Mouse (Mus musculus): ENCODE measurements around the gene 4930469K13Rik. TPM values are rescaled to one million over a fixed set of nuclear protein-coding genes. Genes with fewer than 3 reads are reported as not detected.

Gene 4930469K13Rik
- polyA plus RNA-seq, 1 experiment from 2014 or later, result 20.7 TPM

DNA sequence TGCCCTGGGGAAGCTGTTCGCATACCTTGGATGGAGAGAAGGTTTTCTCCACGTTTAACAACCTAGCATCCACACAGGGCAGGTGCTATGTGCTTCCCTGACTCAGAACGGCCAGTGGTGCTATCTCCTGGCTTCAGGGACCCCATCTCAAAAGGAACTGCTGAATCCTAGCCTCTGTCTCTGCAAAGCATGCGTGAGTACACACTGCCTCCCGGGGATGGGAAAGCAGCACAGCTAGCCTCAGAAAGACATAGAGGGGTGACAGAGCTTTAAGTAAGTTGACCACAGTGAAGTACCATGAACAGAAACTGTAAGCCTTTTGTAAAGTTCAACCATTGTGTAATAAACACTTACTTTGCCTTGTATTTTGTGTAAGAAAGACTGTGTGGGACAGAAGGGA, 104.9 kb downstream of the 4930469K13Rik start:
- Histone ChIP-seq H3K27ac (no peak overlapping the region), H3K9ac (no peak overlapping the region), H3K36me3 (no peaks in the 10 kb centered on the region), H3K27me3 (no peaks in the 10 kb centered on the region), H3K9me3 (no peaks in the 10 kb centered on the region), H3K4me3 (no peak overlapping the region), H3K4me1 (replicated peaks) (peaks cover 25% of the 10 kb centered on the region), H3K4me2 (no peak overlapping the region)
- no peak; the same call in 1 of the 2 replicates for ATAC-seq (ENCODE audit: low FRiP score)
- WGBS, result 64% methylated on average over 5 of the region's 5 CpGs

DNA sequence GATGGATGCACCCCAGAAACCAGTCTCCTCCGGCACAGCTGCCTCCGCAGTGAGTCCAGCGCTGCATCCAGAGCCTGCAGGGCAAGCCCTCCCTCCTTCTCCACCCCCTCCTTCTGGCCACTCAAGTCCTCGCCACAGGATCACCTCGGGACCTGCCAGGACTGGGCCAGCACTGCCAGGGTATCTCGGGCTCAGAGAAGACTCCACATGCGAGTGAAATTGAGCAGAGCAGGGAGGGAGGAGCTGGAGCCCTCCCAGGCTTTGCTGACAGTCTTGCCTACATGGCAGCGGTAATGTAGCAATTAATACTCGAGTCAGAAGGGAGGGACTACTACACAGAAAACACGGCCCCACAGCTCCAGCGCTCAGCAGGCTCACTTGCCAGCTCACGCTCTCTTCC, 105.4 kb downstream of the 4930469K13Rik start, which contains the start of gene Kcnip1:
Gene Kcnip1 (minus strand): TSS at position 215 of the 400 bp plus-strand sequence.
- WGBS, result 25% methylated on average over 12 of the region's 12 CpGs
- Histone ChIP-seq H3K4me1 (replicated peaks) (peaks cover 22% of the 10 kb centered on the region), H3K4me2 (peak within 1 kb of the TSS; percentile 35), H3K9me3 (no peaks in the 10 kb centered on the region), H3K4me3 (no peak within 1 kb of the TSS), H3K27ac (peak within 1 kb of the TSS; percentile 41; the same call in 1 of the 2 replicates), H3K36me3 (no peaks in the 10 kb centered on the region), H3K9ac (peak within 1 kb of the TSS; percentile 43; the same call in 1 of the 2 replicates), H3K27me3 (no peaks in the 10 kb centered on the region)
- peak; percentile 40 for ATAC-seq (ENCODE audit: low FRiP score)

DNA sequence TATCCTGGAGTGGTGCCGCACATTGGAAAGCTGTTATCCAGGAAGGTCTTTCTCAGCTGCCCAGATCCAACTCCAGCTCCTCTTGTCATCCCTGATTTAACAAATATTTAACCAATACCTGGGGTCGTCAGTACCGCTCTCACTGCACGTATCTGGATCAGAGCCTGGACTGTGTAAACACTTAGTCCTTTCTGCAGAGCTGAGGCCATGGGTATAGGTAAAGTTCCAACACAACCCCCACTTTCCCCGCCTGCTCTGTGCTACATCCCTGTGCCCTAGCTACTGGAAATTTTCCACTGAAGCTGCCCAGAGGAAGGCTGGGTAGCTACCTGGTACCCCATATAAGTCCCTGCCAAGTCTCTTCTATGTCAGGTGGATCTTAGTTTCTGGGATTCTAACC, 108.4 kb downstream of the 4930469K13Rik start:
- no peak overlapping the region for H3K4me3 ChIP-seq
- WGBS, result 86% methylated on average over 5 of the region's 5 CpGs
- H3K9ac ChIP-seq, result no peak overlapping the region
- no peaks in the 10 kb centered on the region for H3K9me3 ChIP-seq
- H3K36me3 ChIP-seq, result no peaks in the 10 kb centered on the region
- H3K27ac ChIP-seq, result no peak overlapping the region
- H3K27me3 ChIP-seq, result no peaks in the 10 kb centered on the region
- ATAC-seq (ENCODE audit: low FRiP score), result no peak
- peaks cover 22% of the 10 kb centered on the region for H3K4me1 ChIP-seq (replicated peaks)
- H3K4me2 ChIP-seq, result no peak overlapping the region

DNA sequence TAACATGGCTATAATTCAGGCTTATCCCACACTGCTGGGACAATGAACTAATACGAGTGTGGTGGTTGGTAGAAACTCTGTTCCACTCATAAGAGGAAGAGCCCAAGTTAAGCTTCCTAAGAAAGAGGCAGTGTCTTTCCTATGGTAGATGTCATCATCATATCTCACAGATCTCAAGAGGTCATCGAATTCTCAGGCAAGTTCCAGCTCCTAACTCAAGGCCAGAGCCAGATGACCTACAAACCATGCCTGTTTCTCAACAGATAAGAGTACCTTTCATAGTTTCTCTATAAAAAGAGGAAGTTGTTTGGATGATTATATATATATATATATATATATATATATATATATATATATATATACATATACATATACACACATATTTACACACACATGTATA, 111.8 kb downstream of the 4930469K13Rik start:
- ATAC-seq (ENCODE audit: low FRiP score), result no peak
- Histone ChIP-seq H3K4me2 (no peak overlapping the region), H3K27me3 (no peaks in the 10 kb centered on the region), H3K36me3 (no peaks in the 10 kb centered on the region), H3K9me3 (no peaks in the 10 kb centered on the region), H3K27ac (no peak overlapping the region), H3K4me1 (replicated peaks) (no peaks in the 10 kb centered on the region), H3K4me3 (no peak overlapping the region), H3K9ac (no peak overlapping the region)
- 89% methylated on average over 2 of the region's 2 CpGs for WGBS

DNA sequence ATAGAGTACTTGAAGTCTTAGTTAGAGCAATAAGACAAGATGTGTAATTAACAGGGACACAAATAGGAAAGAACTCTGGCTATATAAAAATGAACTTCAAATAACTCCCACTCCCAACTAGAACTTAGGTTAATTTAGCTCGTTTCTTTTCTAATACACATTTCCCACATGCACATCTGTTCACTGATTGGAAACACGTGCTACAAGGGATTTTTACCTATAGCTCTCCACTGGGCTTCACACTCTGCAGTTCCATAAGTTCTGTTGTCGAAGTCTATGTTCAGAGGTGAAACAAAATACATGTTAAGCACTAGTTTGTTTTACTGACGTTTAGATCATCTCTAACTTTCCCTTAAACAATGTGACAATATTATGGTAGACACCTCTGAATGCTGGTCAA, 118.2 kb downstream of the 4930469K13Rik start:
- no peak overlapping the region for H3K9ac ChIP-seq
- ATAC-seq (ENCODE audit: low FRiP score), result no peak
- WGBS, result 79% methylated on average over 4 of the region's 4 CpGs

DNA sequence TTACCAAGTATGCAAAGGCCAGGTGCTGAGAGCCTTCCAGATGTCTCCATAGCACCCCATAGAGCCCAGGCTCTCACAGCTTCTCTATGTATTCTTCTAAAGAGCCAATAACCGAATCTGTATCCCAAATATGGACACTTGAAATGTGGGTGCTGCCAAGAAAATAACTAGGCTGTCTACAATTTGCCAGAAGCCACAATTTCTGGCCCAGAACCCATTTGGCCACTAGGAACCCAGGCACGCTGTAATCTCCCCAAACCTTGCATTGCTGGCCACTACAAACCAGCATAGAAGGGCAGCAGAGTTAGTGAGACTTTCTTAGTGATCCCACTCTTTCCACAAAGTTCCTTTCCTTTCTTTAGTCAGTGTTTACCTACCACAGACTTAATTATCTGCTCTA, 123.2 kb downstream of the 4930469K13Rik start:
- Histone ChIP-seq H3K9me3 (no peaks in the 10 kb centered on the region), H3K27me3 (0 out of 2 replicates have a peak, but pooled peaks cover 3% of the 10 kb centered on the region), H3K4me1 (replicated peaks) (0 out of 2 replicates have a peak, but pooled peaks cover 2% of the 10 kb centered on the region), H3K4me2 (no peak overlapping the region), H3K9ac (no peak overlapping the region), H3K4me3 (no peak overlapping the region), H3K36me3 (no peaks in the 10 kb centered on the region), H3K27ac (no peak overlapping the region)
- 90% methylated on average over 2 of the region's 2 CpGs for WGBS
- no peak for ATAC-seq (ENCODE audit: low FRiP score)

More for the DNA sequence above, 118.2 kb downstream of the 4930469K13Rik start:
- Histone ChIP-seq H3K9me3 (no peaks in the 10 kb centered on the region), H3K4me1 (replicated peaks) (no peaks in the 10 kb centered on the region), H3K27ac (no peak overlapping the region), H3K27me3 (0 out of 2 replicates have a peak, but pooled peaks cover 2% of the 10 kb centered on the region), H3K4me3 (no peak overlapping the region), H3K4me2 (no peak overlapping the region), H3K36me3 (no peaks in the 10 kb centered on the region)

DNA sequence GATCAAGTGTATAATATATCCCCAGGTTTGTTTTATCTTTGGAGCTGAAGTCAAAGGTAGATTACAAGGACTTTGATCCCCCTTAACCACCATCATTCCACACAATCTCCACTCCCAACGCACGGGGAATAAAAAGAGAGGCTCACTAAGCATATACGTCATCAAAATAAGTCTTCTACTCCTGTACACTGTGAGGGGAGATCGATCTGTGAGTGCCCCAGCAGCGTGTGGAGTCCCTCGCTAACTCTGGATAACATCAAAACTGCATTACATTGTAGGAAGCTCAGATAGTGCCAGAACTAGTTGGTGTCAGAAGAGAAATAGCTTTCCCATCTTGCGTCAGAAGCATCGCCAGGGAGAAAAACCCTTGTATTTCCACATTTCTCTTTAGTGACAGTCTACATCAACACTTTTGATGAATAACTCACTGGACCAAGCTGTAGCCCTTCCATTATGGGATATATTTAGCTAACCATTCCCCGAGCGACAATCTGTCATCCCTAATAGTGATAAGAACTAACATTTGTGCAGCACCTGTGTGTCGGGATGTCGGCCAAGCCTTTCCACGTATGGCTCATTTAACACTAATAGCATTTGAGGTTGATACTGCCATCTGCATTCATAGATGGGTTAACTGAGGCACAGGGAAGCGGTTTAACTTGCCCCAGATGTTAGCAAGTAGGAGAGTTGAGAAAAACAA, 123.9 kb downstream of the 4930469K13Rik start:
- Histone ChIP-seq H3K36me3 (no peaks in the 10 kb centered on the region), H3K27ac (no peak overlapping the region), H3K9me3 (no peaks in the 10 kb centered on the region), H3K4me1 (replicated peaks) (0 out of 2 replicates have a peak, but pooled peaks cover 2% of the 10 kb centered on the region), H3K4me2 (no peak overlapping the region), H3K27me3 (0 out of 2 replicates have a peak, but pooled peaks cover 4% of the 10 kb centered on the region), H3K4me3 (no peak overlapping the region), H3K9ac (no peak overlapping the region)
- WGBS, result 76% methylated on average over 14 of the region's 14 CpGs
- no peak for ATAC-seq (ENCODE audit: low FRiP score)

DNA sequence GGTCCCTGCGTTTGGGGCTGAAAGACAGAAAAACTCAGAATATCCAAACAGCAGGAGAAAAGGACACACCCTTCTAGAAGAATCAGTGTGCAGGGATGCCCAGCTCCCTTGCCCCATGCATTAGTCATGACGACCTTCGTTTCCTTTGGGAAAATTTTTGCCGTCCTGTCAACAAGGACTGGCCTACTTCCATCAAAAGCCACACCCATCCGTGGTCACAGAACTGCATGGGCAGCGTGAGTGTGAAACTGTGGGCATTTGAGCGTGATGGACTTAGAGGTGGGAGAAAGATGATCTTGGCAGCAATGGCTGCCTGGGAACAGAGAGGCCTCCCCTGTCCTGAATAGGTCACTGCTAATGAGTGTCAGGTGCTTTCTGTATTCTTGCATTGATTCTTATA, 126.2 kb downstream of the 4930469K13Rik start:
- H3K27me3 ChIP-seq, result 0 out of 2 replicates have a peak, but pooled peaks cover 4% of the 10 kb centered on the region
- no peaks in the 10 kb centered on the region for H3K9me3 ChIP-seq
- 88% methylated on average over 7 of the region's 7 CpGs for WGBS
- H3K36me3 ChIP-seq, result no peaks in the 10 kb centered on the region
- no peak overlapping the region for H3K9ac ChIP-seq
- no peak overlapping the region for H3K27ac ChIP-seq
- no peak overlapping the region for H3K4me3 ChIP-seq
- 0 out of 2 replicates have a peak, but pooled peaks cover 2% of the 10 kb centered on the region for H3K4me1 ChIP-seq (replicated peaks)
- ATAC-seq (ENCODE audit: low FRiP score), result no peak
- H3K4me2 ChIP-seq, result no peak overlapping the region

DNA sequence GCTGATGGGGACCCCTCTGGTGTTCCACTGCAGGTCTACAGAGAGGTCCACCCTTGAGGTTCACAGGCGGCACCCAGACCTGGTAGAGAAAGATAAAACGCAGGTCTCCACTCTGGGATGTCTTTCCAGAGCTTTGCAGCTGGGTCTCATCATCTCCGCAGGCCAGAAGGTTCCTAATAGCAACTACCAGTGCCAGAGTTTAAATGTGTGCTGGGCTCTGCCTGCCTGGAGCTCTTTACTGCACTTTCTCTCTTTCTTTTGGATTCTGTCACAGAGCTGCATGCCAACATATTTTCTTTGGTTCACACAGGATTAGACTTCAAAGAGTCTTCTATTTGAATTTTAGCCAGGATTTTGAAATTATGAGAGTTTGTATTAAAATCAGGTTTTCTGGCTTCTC, 129.2 kb downstream of the 4930469K13Rik start:
- 0 out of 2 replicates have a peak, but pooled peaks cover 4% of the 10 kb centered on the region for H3K27me3 ChIP-seq
- ATAC-seq (ENCODE audit: low FRiP score), result no peak
- H3K27ac ChIP-seq, result no peak overlapping the region
- WGBS, result 86% methylated on average over 3 of the region's 3 CpGs
- no peaks in the 10 kb centered on the region for H3K36me3 ChIP-seq
- H3K9me3 ChIP-seq, result no peaks in the 10 kb centered on the region
- H3K4me2 ChIP-seq, result no peak overlapping the region
- H3K4me3 ChIP-seq, result no peak overlapping the region
- 0 out of 2 replicates have a peak, but pooled peaks cover 4% of the 10 kb centered on the region for H3K4me1 ChIP-seq (replicated peaks)
- H3K9ac ChIP-seq, result no peak overlapping the region

DNA sequence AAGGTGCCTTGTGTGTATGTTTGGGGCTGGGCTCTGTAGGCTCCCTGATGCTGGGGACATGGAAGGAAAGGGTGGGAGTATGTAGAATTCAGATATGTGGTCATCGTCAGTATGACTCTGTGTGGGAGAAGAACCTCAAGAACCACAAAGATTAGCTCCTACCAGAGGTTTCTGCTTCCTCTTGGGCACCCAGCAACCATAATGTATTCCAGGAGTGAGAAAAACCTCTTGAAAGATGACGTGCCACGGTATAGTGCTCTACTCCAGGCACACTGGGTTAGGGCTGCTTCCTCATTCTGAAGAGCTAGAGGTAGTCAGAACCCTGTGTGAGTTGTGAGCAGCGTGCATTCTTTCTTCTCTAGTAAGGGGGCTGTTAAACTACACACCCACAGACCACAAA, 130.6 kb downstream of the 4930469K13Rik start:
- WGBS, result 79% methylated on average over 4 of the region's 4 CpGs
- no peaks in the 10 kb centered on the region for H3K9me3 ChIP-seq
- H3K27me3 ChIP-seq, result 0 out of 2 replicates have a peak, but pooled peaks cover 4% of the 10 kb centered on the region
- peaks cover 12% of the 10 kb centered on the region; the same call in 1 of the 2 replicates for H3K4me1 ChIP-seq (replicated peaks)
- ATAC-seq (ENCODE audit: low FRiP score), result no peak
- H3K27ac ChIP-seq, result no peak overlapping the region
- H3K4me3 ChIP-seq, result no peak overlapping the region
- no peak overlapping the region for H3K9ac ChIP-seq
- no peaks in the 10 kb centered on the region for H3K36me3 ChIP-seq
- no peak overlapping the region for H3K4me2 ChIP-seq

DNA sequence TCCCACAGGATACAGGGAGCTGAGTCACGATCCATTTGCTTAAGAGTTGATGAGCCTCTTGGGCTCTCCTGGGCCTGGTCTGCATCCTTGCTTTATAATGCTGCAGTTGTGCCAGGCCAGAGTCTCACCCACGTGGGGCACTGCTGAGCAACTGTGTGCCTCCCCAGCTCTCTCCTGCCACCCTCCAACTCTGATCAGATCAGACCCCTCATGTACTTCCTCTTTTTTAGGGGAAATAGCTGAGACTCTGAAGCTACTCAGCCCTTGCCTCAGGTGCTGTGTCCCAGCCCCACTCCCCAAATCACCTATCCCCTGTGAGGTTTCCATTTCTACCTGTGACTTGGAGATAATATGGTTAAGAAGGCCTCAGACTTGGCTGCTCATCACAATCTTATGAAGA, 133.0 kb downstream of the 4930469K13Rik start:
- Histone ChIP-seq H3K4me1 (replicated peaks) (peaks cover 12% of the 10 kb centered on the region; the same call in 1 of the 2 replicates), H3K27me3 (0 out of 2 replicates have a peak, but pooled peaks cover 4% of the 10 kb centered on the region), H3K4me3 (no peak overlapping the region), H3K9ac (no peak overlapping the region), H3K36me3 (no peaks in the 10 kb centered on the region), H3K9me3 (no peaks in the 10 kb centered on the region), H3K4me2 (no peak overlapping the region), H3K27ac (no peak overlapping the region)
- ATAC-seq (ENCODE audit: low FRiP score), result no peak
- 46% methylated on average over 2 of the region's 2 CpGs for WGBS

DNA sequence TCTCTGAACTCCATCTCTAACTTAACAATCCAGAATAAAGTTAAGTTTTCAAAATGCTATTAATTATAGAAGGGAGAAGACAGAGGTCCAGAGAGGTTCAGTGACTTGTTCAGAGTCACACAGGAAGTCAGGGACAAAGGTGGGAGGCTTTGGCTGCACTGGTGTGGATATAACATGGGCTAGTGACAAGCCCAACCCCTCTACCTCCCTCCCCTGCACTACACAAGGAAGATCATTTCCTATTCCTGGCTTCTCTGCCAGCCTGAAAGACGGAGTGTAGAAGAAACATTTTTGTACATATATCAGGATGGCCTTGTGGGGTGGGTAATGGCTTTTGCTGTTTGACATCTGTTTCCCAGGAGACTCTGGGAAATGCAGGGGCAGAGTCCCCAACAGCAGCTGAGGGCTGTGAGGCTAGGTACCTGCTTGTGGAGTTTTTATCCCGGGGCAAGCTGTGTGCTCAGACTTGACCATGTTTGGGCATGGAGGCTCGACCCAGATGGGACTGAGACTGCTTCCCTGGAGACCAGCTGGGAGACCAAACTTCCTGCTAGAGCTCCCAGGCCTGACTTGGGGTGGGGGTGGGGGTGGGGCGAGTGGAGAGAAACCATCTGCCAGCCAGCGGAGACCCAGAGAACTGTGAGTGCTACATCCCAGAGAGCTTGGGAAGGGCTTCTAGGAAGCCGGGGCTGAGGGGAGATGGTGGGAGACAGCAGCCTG, 135.5 kb downstream of the 4930469K13Rik start, which contains the start of gene Kcnmb1:
Gene Kcnmb1 (plus strand): TSS at position 326 of the 720 bp plus-strand sequence.
- Histone ChIP-seq H3K9ac (no peak within 1 kb of the TSS), H3K4me1 (replicated peaks) (peaks cover 12% of the 10 kb centered on the region; the same call in 1 of the 2 replicates), H3K9me3 (no peaks in the 10 kb centered on the region), H3K4me3 (no peak within 1 kb of the TSS), H3K4me2 (no peak within 1 kb of the TSS), H3K27ac (peak within 1 kb of the TSS; percentile 20; the same call in 1 of the 2 replicates), H3K27me3 (no peaks in the 10 kb centered on the region), H3K36me3 (no peaks in the 10 kb centered on the region)
- no peak for ATAC-seq (ENCODE audit: low FRiP score)
- WGBS, result 44% methylated on average over 6 of the region's 6 CpGs
